Mouse (Mus musculus) heart, postnatal 0 days (tissue): ENCODE results near the gene Mcoln3. TPM values are rescaled to one million over a fixed set of nuclear protein-coding genes. Genes with fewer than 3 reads are reported as not detected.
A peak's percentile ranks its signal among the peaks of the same experiment; 100 is the strongest.

ENCODE experiments used
- ATAC-seq: fragments of 200-750 bp; cut with Nextera tagmentation; 2 replicates; pipeline ENCODE4 v1.8.0; 2017; ENCODE audit warnings: low read depth, moderate number of reproducible peaks, moderate library complexity; ENCODE audit not compliant: insufficient read depth
- DNase-seq: peaks from one replicate; pipeline ENCODE4 v3.0.0-alpha.2; 2016; ENCODE audit warnings: low spot score
- H3K27ac ChIP-seq: fragments of 300-500 bp; sonication (generic); 2 replicates; pipeline ENCODE4 v1.5.1; 2014; ENCODE audit warnings: low read depth, mild to moderate bottlenecking
- H3K27me3 ChIP-seq: fragments of 300-500 bp; sonication (generic); 2 replicates; pipeline ENCODE4 v1.6.1; 2014; ENCODE audit warnings: low read length, mixed read lengths; ENCODE audit not compliant: control insufficient read depth, insufficient read depth
- H3K36me3 ChIP-seq: fragments of 300-500 bp; sonication (generic); replicated peaks from 2 replicates; pipeline ENCODE4 v1.6.1; 2014; ENCODE audit warnings: low read length, mixed read lengths; ENCODE audit not compliant: control insufficient read depth, insufficient read depth
- H3K4me1 ChIP-seq: fragments of 300-500 bp; sonication (generic); 2 replicates; pipeline ENCODE4 v1.6.1; 2014; ENCODE audit warnings: antibody characterized with exemption; ENCODE audit not compliant: control insufficient read depth, insufficient read depth
- H3K4me2 ChIP-seq: fragments of 300-500 bp; sonication (generic); 2 replicates; pipeline ENCODE4 v1.6.1; 2014; ENCODE audit warnings: low read depth, mild to moderate bottlenecking, low read length, moderate library complexity
- H3K4me3 ChIP-seq: fragments of 300-500 bp; sonication (generic); 2 replicates; pipeline ENCODE4 v1.5.1; 2014; ENCODE audit warnings: low read depth, low read length
- H3K9ac ChIP-seq: fragments of 300-500 bp; sonication (generic); replicated peaks from 2 replicates; pipeline ENCODE4 v1.6.1; 2014; ENCODE audit warnings: low read depth, low read length, mixed read lengths
- H3K9me3 ChIP-seq: fragments of 300-500 bp; sonication (generic); replicated peaks from 2 replicates; pipeline ENCODE4 v1.6.1; 2016; ENCODE audit warnings: low read length; ENCODE audit not compliant: control insufficient read depth
- CTCF ChIP-seq: IDR thresholded peaks from 2 replicates; pipeline ENCODE4 v1.5.1; 2016; ENCODE audit warnings: antibody characterized with exemption, control low read depth, low read depth
- EP300 ChIP-seq: IDR thresholded peaks from 2 replicates; pipeline ENCODE4 v1.6.1; 2016; ENCODE audit warnings: antibody characterized with exemption, low read depth
- WGBS: fragments of 180-500 bp; shearing (Covaris S2); extraction: QIAGEN DNeasy Blood & Tissue Kit; methylation state at CpG from one replicate; pipeline ENCODE4 v1.1.7; 2014; 5-methylcytosine and 5-hydroxymethylcytosine counted together
- polyA plus RNA-seq: library from polyadenylated mRNA; unstranded; fragments of >200 nt; fragmentation: Nextera tagmentation; extraction: Ambion mirVana; gene quantifications from 2 replicates; pipeline ENCODE4 v1.2.1, GENCODE M21; 2015
- total RNA-seq: library from RNA; depleted of rRNA; stranded (reverse); fragments of >200 nt; gene quantifications from 2 replicates; pipeline ENCODE4 v1.2.3, GENCODE M21; 2014; ENCODE audit warnings: low replicate concordance; rRNA removed

Gene Mcoln3
- total RNA-seq (0.04 TPM in 1 of 2 replicates, not detected in the other), polyA plus RNA-seq (0.19 and 0.20 TPM in 2 replicates)

GRCm38 (mm10) chr3:146117258-146117996 lies at the start of gene Mcoln3:
Gene Mcoln3 (plus strand): TSS chr3:146117450.
- no peak within 1 kb of the TSS for H3K27ac ChIP-seq
- H3K27me3 ChIP-seq: peaks cover 25% of the 10 kb centered on the region
- no peak for DNase-seq
- no peaks in the 10 kb centered on the region for H3K36me3 ChIP-seq
- TF ChIP-seq EP300 (no peak), CTCF (no peak)
- H3K4me2 ChIP-seq: peak within 1 kb of the TSS; percentile 30
- no peak; the same call in 1 of the 2 replicates for ATAC-seq
- peak within 1 kb of the TSS; percentile 7; the same call in 1 of the 2 replicates for H3K4me3 ChIP-seq
- H3K9ac ChIP-seq: no peak within 1 kb of the TSS
- 11% methylated on average over 35 of the region's 35 CpGs for WGBS
- H3K9me3 ChIP-seq: no peaks in the 10 kb centered on the region
- no peaks in the 10 kb centered on the region for H3K4me1 ChIP-seq

- H3K9me3 ChIP-seq: no peaks in the 10 kb centered on the region
- H3K4me2 ChIP-seq: no peak overlapping the region
Measured at GRCm38 (mm10) chr3:146069276-146069675, 48.0 kb upstream of the Mcoln3 start.

DNA sequence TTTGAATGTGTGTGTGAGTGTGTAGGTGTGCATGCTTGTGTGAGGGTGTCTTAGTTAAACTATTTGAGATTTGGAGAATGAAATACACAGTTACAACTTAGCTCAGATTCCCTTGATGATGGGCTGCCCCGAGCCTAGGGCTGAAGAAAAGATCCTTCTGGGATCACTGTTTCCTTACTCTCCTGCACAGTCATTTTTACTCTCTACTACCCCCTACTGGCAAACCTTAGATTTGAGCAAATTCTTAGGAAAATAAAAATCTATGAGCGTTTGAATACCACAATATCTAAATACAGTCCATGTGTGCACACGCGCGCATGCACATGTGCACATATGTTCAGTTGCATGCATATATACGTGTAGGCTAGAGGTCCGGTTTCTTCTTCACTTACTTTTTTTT lies 44.5 kb upstream of the Mcoln3 start:
- 63% methylated on average over 7 of the region's 7 CpGs for WGBS
- no peak overlapping the region for H3K4me3 ChIP-seq
- peak; percentile 47 for TF ChIP-seq CTCF
- TF ChIP-seq EP300: no peak
- no peaks in the 10 kb centered on the region for H3K4me1 ChIP-seq
- H3K9me3 ChIP-seq: no peaks in the 10 kb centered on the region
- H3K27me3 ChIP-seq: no peaks in the 10 kb centered on the region
- DNase-seq: no peak
- H3K27ac ChIP-seq: no peak overlapping the region
- no peaks in the 10 kb centered on the region for H3K36me3 ChIP-seq
- no peak overlapping the region for H3K9ac ChIP-seq
- no peak; the same call in 1 of the 2 replicates for ATAC-seq
- H3K4me2 ChIP-seq: no peak overlapping the region

More at GRCm38 (mm10) chr3:146069276-146069675, 48.0 kb upstream of the Mcoln3 start:
- ATAC-seq (no peak), DNase-seq (no peak)
- Histone ChIP-seq H3K36me3 (no peaks in the 10 kb centered on the region), H3K27me3 (no peaks in the 10 kb centered on the region), H3K4me3 (no peak overlapping the region), H3K27ac (no peak overlapping the region), H3K4me1 (no peaks in the 10 kb centered on the region), H3K9ac (no peak overlapping the region)
- TF ChIP-seq EP300 (no peak), CTCF (no peak)
- 70% methylated on average over 4 of the region's 4 CpGs for WGBS

- 84% methylated on average over 12 of the region's 12 CpGs for WGBS
- H3K9ac ChIP-seq: no peak overlapping the region
- no peak for TF ChIP-seq CTCF
- no peak for TF ChIP-seq EP300
- no peaks in the 10 kb centered on the region for H3K9me3 ChIP-seq
- no peak overlapping the region for H3K4me2 ChIP-seq
- H3K4me3 ChIP-seq: no peak overlapping the region
- no peaks in the 10 kb centered on the region for H3K36me3 ChIP-seq
- no peaks in the 10 kb centered on the region for H3K4me1 ChIP-seq
- no peak for ATAC-seq
- H3K27ac ChIP-seq: no peak overlapping the region
- no peak for DNase-seq
- no peaks in the 10 kb centered on the region for H3K27me3 ChIP-seq
Measured at GRCm38 (mm10) chr3:146080241-146080640, 37.0 kb upstream of the Mcoln3 start.

DNA sequence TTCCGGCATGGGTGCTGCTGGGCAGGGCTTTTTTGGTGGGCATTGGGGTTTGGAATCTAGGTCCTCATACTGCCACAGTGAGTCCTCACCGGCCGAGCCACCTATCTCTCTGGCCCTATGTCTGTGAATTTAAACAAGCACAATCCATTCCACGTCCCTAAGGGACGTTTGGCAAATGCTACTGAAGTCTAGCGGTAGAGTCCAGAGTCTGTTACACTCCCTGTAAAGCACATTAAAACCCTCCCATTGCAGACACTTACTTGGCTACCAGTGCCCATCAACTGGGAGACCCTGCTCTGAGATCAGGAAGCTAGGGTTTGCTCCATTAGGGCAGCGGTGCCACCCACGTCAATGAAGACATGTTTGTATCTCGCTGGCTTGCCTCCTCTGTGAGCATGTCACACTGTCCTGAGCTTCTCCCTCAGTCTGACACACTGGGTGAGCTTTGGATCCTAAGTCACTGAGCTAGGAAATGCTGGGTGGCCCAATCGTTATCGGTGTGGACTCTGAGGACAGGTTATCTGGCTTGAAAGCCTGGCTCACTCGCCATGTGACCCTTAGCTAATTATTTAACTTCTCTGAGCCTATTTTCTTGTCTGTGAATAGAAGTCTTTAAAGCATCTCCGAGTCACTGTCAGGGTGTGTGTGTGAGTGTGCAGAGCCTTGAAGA lies 26.1 kb upstream of the Mcoln3 start:
- no peak for TF ChIP-seq CTCF
- TF ChIP-seq EP300: no peak
- no peaks in the 10 kb centered on the region for H3K4me1 ChIP-seq
- ATAC-seq (no peak), DNase-seq (no peak)
- H3K9ac ChIP-seq: no peak overlapping the region
- no peak overlapping the region for H3K27ac ChIP-seq
- H3K27me3 ChIP-seq: no peaks in the 10 kb centered on the region
- H3K4me3 ChIP-seq: no peak overlapping the region
- 80% methylated on average over 13 of the region's 13 CpGs for WGBS
- no peak overlapping the region for H3K4me2 ChIP-seq
- no peaks in the 10 kb centered on the region for H3K9me3 ChIP-seq
- no peaks in the 10 kb centered on the region for H3K36me3 ChIP-seq
